Mouse (Mus musculus) kidney, postnatal 25 days (tissue): Measurements from ENCODE around the gene Lrrc27.

Source experiments
- DNase-seq, 2 experiments: peaks; one replicate each; pipeline ENCODE4 v3.0.0; 2021; ENCODE audit warnings: mixed read lengths in 2 of 2

The Lrrc27 gene

DNA sequence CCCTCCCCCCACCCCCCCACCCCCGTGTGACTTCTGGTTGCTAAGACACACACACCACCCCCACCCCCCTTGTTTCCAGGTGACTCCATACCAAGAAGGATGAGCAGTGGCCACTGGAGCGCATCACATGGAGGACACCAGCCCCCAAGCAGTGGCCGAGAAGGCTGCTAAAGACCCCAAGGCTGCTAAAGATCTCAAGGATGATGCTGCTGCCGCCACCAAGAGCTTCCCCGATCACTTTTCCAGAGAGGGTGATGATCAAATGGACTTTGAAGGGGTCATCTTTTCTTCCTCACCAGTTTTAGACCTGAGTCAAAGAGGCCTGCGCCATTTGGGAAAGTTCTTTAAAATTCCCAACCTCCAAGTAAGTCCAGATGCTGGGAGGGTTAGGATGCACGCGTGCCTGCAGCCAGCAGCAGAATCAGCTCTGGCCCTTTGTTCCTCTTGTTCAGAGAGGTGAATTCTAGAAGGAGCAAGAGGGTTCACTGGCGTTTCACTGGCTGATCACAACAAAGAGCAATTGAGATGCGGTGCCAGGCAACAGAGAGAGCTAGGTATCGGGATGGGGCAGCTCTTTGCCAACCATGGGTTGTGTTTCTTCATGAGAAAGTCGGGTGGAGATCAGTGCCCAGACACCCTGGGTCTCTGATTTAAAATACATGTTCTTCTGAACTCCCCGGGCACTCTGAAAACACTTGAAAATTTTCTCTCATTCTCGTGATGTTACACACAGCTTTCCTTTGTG, 2.0 kb downstream of the Lrrc27 start:
- DNase-seq = peak in 1 of 2 experiments; percentile 26

GRCm38 (mm10) chr7:139215516-139215915, 2.7 kb downstream of the Lrrc27 start:
- DNase-seq = no peak

- no peak for DNase-seq
Measured at GRCm38 (mm10) chr7:139215946-139216345, 3.2 kb downstream of the Lrrc27 start.

DNA sequence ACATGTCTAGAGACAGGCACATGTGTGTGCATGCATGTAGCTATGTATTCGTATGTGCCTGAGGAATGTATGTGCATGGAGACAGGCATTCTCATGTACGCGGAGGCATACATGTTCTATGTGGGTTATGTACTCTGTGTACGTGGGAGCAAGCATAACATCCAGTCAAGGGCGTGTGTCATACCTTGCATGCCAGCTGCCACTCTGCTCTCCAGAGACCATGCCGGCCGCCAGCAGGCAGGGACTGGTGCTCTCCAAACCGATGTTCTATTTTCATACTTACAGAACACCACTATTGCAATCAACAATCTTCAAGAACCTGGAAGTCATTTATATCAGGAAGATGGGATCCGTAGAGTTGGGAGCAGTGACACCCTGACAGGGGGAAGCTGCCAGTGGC, 3.7 kb downstream of the Lrrc27 start:
- no peak for DNase-seq

DNA sequence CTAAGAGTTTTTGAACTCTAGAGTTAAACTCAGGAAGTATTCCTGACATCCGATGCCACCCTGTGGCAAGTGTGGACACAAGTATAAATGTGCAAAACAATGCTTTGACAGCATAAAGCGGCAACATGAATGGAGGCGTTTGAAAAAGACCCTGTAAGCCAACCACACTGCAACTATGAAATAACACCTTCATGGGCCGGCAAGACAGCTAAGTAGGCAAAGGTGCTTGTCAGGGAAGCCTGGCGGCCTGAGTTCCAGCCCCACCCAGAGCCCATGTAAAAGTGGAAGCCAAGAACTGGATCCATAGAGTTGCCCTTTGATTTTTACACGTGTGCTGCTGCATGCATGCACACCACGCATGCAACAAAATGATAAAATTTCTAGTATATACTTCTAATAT, 4.3 kb downstream of the Lrrc27 start:
- peak in 1 of 2 experiments; percentile 14 for DNase-seq

DNA sequence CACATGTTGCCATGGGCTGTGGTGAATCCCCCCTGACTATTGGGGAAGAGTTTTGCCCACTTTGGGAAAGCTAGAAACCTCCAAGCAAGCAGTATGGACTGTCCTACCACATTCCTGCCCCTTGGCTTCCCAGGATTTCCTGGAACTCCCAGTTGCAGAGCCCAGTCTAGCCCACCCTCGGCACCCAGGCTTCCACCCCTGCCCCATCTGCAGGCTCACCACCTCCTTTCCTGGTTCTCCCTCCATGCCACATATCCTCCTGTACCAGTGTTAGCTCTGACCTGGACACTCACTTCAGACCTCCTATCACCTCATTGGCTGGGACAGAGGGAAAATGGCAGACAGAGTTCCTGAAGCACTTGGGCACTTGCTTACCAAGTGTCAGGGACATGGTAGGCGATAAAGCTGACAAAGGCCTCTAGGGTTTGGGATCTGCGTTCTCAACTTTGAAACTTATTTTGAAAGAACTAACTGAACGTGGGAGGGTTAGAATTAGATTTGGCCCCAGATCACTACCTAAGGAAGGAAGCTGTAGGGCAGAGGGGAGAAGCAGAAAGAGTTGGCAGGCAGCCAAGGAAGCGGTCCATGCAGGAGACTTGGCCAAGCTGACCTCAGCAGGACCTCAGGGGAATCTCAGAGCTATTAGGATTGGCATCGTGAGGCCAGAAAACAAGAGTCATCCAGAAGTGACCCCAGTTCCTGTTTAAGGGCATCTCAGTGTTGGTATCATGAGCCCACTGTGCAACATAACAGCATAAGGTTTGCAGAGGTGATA, 6.0 kb downstream of the Lrrc27 start:
- DNase-seq = peak; percentile 80 to 82

DNA sequence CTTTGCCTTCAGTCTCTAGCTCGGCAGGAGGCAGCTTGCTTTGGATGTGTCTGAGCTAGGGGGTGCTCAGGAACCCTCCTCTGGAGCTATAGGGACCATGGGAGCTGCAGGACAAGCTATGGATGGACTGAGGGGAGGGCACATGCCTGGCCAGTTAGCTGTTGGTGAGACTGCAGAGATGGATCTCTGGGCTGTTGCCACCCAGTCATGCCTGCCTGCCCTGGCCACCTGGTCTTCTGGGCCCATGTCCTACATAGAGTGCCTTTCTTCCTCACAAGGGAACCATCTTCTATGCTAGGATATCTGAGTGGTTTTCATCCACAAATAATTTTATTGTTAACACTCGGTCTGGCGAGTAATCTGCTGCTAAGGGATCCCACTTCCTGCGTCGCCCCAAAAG, 6.7 kb downstream of the Lrrc27 start:
- DNase-seq = no peak

GRCm38 (mm10) chr7:139220303-139220702, 7.5 kb downstream of the Lrrc27 start:
- peak in 1 of 2 experiments; percentile 53 for DNase-seq

GRCm38 (mm10) chr7:139221072-139221471, 8.3 kb downstream of the Lrrc27 start:
- peak in 1 of 2 experiments; percentile 7 for DNase-seq

- peak in 1 of 2 experiments; percentile 13 for DNase-seq
Measured at GRCm38 (mm10) chr7:139221856-139222255, 9.1 kb downstream of the Lrrc27 start.

GRCm38 (mm10) chr7:139222341-139222740, 9.6 kb downstream of the Lrrc27 start:
- peak in 1 of 2 experiments; percentile 11 for DNase-seq

DNA sequence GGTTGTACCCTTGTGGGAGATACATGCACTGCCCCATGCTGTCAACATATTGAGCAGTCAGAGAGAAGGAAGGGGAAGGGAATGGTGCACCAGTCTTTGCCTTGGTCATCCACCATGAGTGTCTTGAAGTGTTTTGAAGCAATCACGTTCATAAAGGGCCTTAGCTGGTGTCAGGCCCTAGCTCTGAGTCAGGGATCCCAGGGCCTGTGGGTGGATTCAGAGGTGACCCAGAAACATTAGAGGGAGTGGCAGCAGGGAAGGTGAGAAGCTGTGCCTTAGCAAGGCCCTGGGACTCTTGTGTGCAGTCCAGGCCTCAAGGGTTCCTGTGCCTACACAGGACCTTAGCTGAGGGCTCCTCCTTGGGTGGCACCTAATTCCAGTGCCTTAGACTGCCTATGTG, 11.3 kb downstream of the Lrrc27 start:
- peak in 1 of 2 experiments; percentile 20 for DNase-seq

DNA sequence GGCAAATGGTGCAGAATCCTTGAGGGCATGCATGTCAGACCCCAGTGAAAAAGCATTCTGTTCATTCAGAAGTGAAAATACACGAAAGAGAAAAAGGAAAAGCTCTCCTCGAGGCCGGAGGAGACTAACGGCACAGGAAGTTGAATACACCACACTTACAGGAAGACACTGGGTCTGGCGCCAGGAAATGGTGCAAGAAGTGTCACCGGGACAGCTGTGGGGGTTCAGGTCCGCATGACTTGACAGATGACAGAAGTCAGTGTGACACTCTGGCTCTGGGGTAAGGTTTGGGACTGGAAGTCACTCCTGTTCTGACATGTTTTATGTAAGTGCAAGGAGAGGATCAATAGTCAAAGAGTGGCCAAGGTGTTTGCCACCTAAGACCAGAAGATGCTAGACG, 11.9 kb downstream of the Lrrc27 start:
- DNase-seq = peak; percentile 70 to 78

DNA sequence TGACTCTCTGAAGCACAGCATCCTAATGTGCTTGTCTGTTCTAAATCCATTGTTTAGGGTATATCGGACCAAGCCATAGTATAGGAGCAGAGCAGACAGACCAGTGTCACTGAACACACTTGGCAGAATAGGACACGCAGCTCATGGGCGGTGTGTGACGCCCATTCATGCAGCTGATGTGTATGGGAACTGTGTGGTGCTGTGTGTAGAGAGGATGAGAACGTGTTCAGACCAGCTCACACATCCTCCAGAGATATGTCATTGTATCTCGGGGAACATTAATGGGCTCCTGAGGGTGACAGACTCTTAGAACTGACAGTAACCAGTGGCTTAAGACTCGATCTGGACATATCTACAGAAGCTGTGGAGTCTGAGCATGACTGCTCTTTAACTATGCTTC, 13.6 kb downstream of the Lrrc27 start:
- DNase-seq = peak in 1 of 2 experiments; percentile 18

- DNase-seq = peak in 1 of 2 experiments; percentile 35
Measured at GRCm38 (mm10) chr7:139228447-139229171, 15.8 kb downstream of the Lrrc27 start.

GRCm38 (mm10) chr7:139229837-139230236, 17.0 kb downstream of the Lrrc27 start:
- DNase-seq = no peak

- DNase-seq = no peak
Measured at GRCm38 (mm10) chr7:139230241-139230640, 17.5 kb downstream of the Lrrc27 start.

DNA sequence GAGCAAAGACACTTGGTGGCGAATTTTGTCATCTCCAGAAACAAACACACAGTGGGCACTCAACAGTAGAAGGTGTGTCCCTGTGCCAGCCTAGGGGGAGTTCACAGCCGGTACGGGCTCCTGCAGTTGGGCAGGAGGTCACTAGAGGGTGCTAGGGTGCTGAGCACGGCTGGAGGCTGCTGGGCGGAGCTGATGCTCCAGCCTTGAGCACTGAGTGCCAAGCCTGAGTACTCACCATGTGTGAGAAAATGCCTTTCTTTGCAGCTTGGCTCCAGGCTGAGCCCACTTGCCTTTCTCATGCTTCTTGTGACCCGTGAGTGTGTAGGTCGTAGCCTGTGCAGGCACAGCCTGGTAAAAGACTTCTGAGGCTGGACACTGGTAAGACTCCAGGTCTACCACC, 20.9 kb downstream of the Lrrc27 start:
- DNase-seq = peak; percentile 90

GRCm38 (mm10) chr7:139234426-139235188, 21.8 kb downstream of the Lrrc27 start:
- peak; percentile 72 to 83 for DNase-seq

DNA sequence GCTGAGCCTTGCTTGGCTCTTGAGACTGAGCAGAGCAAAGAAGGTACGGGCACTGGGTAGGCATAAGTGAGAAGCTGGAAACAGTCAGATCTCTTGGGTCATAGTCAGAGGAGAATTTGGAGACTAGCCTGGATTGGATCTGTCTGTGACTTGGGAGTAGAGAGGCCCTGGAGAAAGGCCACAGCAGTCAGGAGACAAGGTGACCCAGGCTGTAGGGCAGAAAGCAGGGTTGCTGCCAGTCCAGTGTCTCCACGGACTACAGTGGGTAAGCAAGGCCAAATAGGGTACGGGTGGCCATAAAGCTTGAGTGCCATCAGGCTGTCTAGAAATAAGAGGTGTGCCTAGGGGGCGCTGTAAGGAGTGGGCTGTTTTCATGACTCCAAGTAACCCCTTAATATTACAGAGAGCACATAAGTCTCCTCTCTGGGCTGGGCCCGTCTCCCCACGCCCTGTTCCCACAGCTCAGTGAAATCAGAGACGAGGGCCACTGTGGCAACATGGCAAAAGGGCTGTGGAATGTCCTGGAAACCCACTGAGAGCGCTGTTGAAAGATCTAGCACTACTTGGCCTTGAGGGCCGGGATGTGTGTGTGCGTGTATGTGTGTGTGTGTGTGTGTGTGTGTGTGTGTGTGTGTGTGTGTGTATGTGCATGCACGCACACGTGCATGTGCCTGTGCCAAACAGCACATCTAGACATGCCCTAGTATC, 23.0 kb downstream of the Lrrc27 start:
- DNase-seq = peak in 1 of 2 experiments; percentile 52

DNA sequence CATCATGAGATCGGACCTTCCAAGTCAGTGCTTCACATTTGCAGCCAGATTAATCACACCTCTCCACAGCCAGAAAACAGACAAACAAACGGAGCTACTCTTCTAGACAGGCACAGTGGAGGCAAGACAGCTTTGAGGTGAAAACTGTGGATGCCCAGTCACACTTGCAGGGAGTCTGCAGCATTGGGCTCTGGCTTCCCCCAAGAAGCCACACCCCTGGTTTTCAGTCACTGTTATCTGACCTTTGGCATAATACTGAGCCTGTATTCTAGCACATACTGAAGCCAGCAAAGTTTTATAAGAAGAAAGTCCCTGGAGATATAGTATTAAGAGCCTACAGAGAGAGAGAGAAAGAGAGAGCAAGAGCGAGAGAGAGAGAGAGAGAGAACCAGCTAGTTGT, 26.6 kb downstream of the Lrrc27 start:
- DNase-seq = no peak

GRCm38 (mm10) chr7:139246086-139246485, 33.3 kb downstream of the Lrrc27 start:
- DNase-seq = no peak
